Mouse (Mus musculus): ENCODE measurements around the gene Akr1b3. TPM values are rescaled to one million over a fixed set of nuclear protein-coding genes. Genes with fewer than 3 reads are reported as not detected.

The Akr1b3 gene
- total RNA-seq, 2 experiments from 2014 or later, result 255 to 264 TPM

GRCm38 (mm10) chr6:34277665-34278064 is 39.6 kb downstream of the Akr1b3 start:
- DNase-seq (ENCODE audit: low spot score), result no peak
- intact Hi-C loops (cut with DNase I), result loop anchor here (5.0 kb wide), 1 partner anchor 70 kb away; no protein-coding TSS in a partner anchor

GRCm38 (mm10) chr6:34274346-34274745 is 42.9 kb downstream of the Akr1b3 start:
- no peak for DNase-seq (ENCODE audit: low spot score)
- intact Hi-C loops (cut with DNase I), result no loop called here

GRCm38 (mm10) chr6:34273073-34273472 is 44.2 kb downstream of the Akr1b3 start:
- no peak for DNase-seq (ENCODE audit: low spot score)
- intact Hi-C loops (cut with DNase I), result no loop called here

GRCm38 (mm10) chr6:34272462-34272861 is 44.8 kb downstream of the Akr1b3 start:
- DNase-seq (ENCODE audit: low spot score), result no peak
- intact Hi-C loops (cut with DNase I), result no loop called here

GRCm38 (mm10) chr6:34270717-34271116 is 46.6 kb downstream of the Akr1b3 start:
- intact Hi-C loops (cut with DNase I), result no loop called here
- no peak for DNase-seq (ENCODE audit: low spot score)

GRCm38 (mm10) chr6:34258546-34258945 is 58.7 kb downstream of the Akr1b3 start:
- intact Hi-C loops (cut with DNase I), result no loop called here
- no peak for DNase-seq (ENCODE audit: low spot score)

Other genes with a start within 250 kb of the Akr1b3 start
- 1 to 10 TPM; 8.7 to 9.8 TPM for gene Slc35b4, start 140.4 kb downstream of the Akr1b3 start, total RNA-seq (2021)
- 1 to 10 TPM; 3.7 to 3.9 TPM for gene Akr1b8, start 36.6 kb upstream of the Akr1b3 start, total RNA-seq (2021)
- 10 to 100 TPM; 67.4 to 68.0 TPM for gene Akr1b10, start 66.7 kb upstream of the Akr1b3 start, total RNA-seq (2021)
- not detected for gene Akr1b7, start 94.9 kb upstream of the Akr1b3 start, total RNA-seq (2021)
- gene Bpgm, start 158.7 kb upstream of the Akr1b3 start, total RNA-seq (2021), result 100 to 1,000 TPM in 1 of 2 experiments, 10 to 100 TPM in 1; 63.5 to 103 TPM